In the genomic region with DNA sequence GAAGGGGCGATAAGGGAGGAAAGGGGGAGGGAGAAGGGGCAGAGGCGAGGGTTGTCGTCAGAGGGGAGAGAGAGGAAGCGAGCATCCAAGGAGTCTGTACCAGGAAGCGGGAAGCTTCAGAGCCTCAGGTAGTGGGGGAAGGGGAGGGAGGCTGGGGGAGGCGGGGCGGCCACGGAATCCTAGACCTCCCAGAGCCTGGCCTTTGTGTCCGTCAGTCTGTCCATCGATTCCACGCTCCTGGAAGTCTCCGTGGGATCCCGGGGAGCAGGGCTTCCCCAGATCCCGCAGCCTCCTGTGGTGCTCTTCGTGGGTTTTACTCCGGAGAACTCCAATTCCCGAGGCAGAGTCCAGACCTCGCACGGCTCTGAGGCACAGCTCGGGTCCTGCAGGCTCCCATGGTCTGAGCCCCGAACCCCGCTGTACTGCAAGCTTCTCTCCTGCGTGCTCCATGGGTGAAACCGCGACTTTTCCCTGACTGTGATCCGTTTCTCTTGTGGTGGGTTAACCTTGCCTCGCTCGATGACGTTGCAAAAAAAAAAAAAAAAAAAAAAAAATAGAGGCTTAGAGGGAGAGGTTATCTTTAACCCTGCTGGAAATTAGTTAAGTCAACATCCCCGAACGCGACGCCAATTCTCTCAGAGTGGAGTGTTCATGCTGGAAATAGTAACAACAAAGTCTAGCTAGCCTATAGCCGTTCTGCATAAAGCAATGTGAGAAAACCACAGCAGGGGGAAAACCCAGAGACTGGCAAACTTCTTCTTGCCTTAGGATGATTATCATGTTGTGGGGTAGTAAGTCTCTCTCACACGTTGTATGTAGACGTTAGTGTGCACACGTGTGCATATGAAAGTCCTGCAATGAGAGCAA, we compare ENCODE assay signal across 8 mouse cellular contexts. TPM values are rescaled to one million over a fixed set of nuclear protein-coding genes. Genes with fewer than 3 reads are reported as not detected.
DNase-seq lines count a peak whose midpoint lies in the region; ATAC-seq and TF ChIP-seq lines count a peak whose summit lies in the region.

No protein-coding gene starts in this region.

- H3K36me3 ChIP-seq in E14TG2a.4 (ENCODE audit: insufficient read depth, low read length) = no peaks in the 10 kb centered on the region
- no peaks in the 10 kb centered on the region for H3K36me3 ChIP-seq in erythroblast, embryonic 14.5 days (ENCODE audit: control insufficient read depth)
- H3K36me3 ChIP-seq in splenic B cell, adult 2 months (ENCODE audit: control insufficient read depth, insufficient read depth, low read length, poor library complexity, severe bottlenecking) = no peaks in the 10 kb centered on the region; the same call in 1 of the 2 replicates

- peak overlapping the region; percentile 66 for H3K4me3 ChIP-seq in E14TG2a.4 (replicated peaks; ENCODE audit: low read length)
- peak overlapping the region; percentile 64 for H3K4me3 ChIP-seq in erythroblast, embryonic 14.5 days (replicated peaks)

- H3K9me3 ChIP-seq in E14TG2a.4 (ENCODE audit: low read length) = peaks cover 9% of the 10 kb centered on the region
- H3K9me3 ChIP-seq in erythroblast, embryonic 14.5 days (ENCODE audit: control insufficient read depth, low read length) = no peaks in the 10 kb centered on the region

- peaks cover 28% of the 10 kb centered on the region for H3K4me1 ChIP-seq in E14TG2a.4 (replicated peaks; ENCODE audit: low read depth, low read length)
- H3K4me1 ChIP-seq in erythroblast, embryonic 14.5 days (ENCODE audit: control insufficient read depth) = peaks cover 19% of the 10 kb centered on the region

- TF ChIP-seq CTCF in E14TG2a.4 (conservative IDR thresholded peaks at IDR 0.05; ENCODE audit: low read length) = no peak

- H3K27me3 ChIP-seq in E14TG2a.4 (ENCODE audit: insufficient read depth, low read length) = peaks cover 62% of the 10 kb centered on the region
- peaks cover 8% of the 10 kb centered on the region for H3K27me3 ChIP-seq in erythroblast, embryonic 14.5 days (ENCODE audit: control insufficient read depth)
- H3K27me3 ChIP-seq in splenic B cell, adult 2 months (ENCODE audit: control insufficient read depth, insufficient read depth, low read length, poor library complexity, severe bottlenecking) = no peaks in the 10 kb centered on the region

- no peak for DNase-seq in frontal cortex, postnatal 14 days (ENCODE audit: low spot score in 2 of 2)
- peak; percentile 94 for DNase-seq in induced T-regulatory cell, adult 2 months (ENCODE audit: low read depth)
- peak; percentile 90 for DNase-seq in splenic B cell, adult 2 months (ENCODE audit: low read depth, low spot score)
- DNase-seq in gastrocnemius, postnatal 10 days = no peak

- peak; percentile 32; the same call in 1 of the 2 replicates for ATAC-seq in frontal cortex, adult (ENCODE audit: low TSS enrichment)
- peak; percentile 73 for ATAC-seq in megakaryocyte, adult 5-6 weeks (ENCODE audit: poor library complexity, severe bottlenecking)

RNA-seq across cellular contexts. Expression of gene Gm42791, which starts 20.6 kb away (rescaled TPM):
- 0.36 and 0.93 TPM in 2 replicates for polyA plus RNA-seq in erythroblast, embryonic 14.5 days (2012)
- total RNA-seq in megakaryocyte, adult 5-6 weeks (2015) = not detected in 2 replicates
- not detected in 2 replicates for total RNA-seq in megakaryocyte, adult 5-6 weeks (2017)
- total RNA-seq in gastrocnemius, postnatal 10 days (2021) = 1 to 10 TPM in 1 of 2 experiments, under 1 TPM in 1; 0.89 to 3.7 TPM

Comparison
In these comparisons a context has a peak if more than half of its experiments do, and no peak if none do; other contexts are left out.
1. DNase-seq: peak in induced T-regulatory cell, adult 2 months (single experiment) and splenic B cell, adult 2 months (single experiment); none in frontal cortex, postnatal 14 days (0 of 2) and gastrocnemius, postnatal 10 days (single experiment).